Mouse (Mus musculus): ENCODE results near the gene Slc37a1.

GRCm38 (mm10) chr17:31355792-31356502 lies 69.4 kb downstream of the Slc37a1 start:
- TF ChIP-seq CTCF (IDR thresholded peaks at IDR 0.05; ENCODE audit: insufficient read depth, low read depth, low read length), result no peak
- no peak for TF ChIP-seq POLR2A (IDR thresholded peaks at IDR 0.05; ENCODE audit: insufficient read depth, low read depth, low read length)
